Mouse (Mus musculus): ENCODE measurements around the gene Gm49661. TPM values are rescaled to one million over a fixed set of nuclear protein-coding genes. Genes with fewer than 3 reads are reported as not detected.

Gene Gm49661
- polyA plus RNA-seq, 1 experiment = not detected

- peaks cover 15% of the 10 kb centered on the region for H3K4me1 ChIP-seq (ENCODE audit: control insufficient read depth, insufficient read depth, low read length)
- no peak overlapping the region for H3K4me3 ChIP-seq (ENCODE audit: insufficient read depth, low read length)
- no peak overlapping the region for H3K27ac ChIP-seq (ENCODE audit: insufficient read depth, low read depth, low read length)
- TF ChIP-seq POLR2A (IDR thresholded peaks at IDR 0.05; ENCODE audit: borderline replicate concordance, low read depth, low read length) = no peak
- no peak for TF ChIP-seq CTCF (IDR thresholded peaks at IDR 0.05; ENCODE audit: low read depth, low read length)
These were observed 47.6 kb downstream of the Gm49661 start for GRCm38 (mm10) chr8:84921596-84921995.

DNA sequence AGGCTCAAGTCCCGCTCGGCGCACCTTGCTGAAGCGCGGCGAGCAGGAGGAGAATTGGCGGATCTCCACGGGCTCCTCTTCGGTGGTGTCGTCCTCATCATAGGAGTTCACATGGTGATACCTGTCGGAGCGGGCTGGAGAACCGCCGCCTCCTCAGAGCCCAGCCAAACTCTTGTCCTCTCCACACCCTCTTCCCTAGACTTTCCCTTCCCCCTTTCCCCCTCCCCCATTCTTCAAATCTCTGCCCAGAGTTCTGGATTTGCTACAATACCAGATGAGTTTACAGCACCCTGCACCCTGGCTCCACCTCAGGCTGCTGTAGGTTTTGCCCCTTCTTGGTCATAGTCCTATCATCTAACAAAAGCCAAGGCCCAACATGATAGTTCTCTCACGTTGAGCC is 50.6 kb downstream of the Gm49661 start:
- no peak overlapping the region for H3K27ac ChIP-seq (ENCODE audit: insufficient read depth, low read depth, low read length)
- H3K4me1 ChIP-seq (ENCODE audit: control insufficient read depth, insufficient read depth, low read length) = peaks cover 13% of the 10 kb centered on the region
- H3K4me3 ChIP-seq (ENCODE audit: insufficient read depth, low read length) = no peak overlapping the region
- no peak for TF ChIP-seq CTCF (IDR thresholded peaks at IDR 0.05; ENCODE audit: low read depth, low read length)
- no peak for TF ChIP-seq POLR2A (IDR thresholded peaks at IDR 0.05; ENCODE audit: borderline replicate concordance, low read depth, low read length)

DNA sequence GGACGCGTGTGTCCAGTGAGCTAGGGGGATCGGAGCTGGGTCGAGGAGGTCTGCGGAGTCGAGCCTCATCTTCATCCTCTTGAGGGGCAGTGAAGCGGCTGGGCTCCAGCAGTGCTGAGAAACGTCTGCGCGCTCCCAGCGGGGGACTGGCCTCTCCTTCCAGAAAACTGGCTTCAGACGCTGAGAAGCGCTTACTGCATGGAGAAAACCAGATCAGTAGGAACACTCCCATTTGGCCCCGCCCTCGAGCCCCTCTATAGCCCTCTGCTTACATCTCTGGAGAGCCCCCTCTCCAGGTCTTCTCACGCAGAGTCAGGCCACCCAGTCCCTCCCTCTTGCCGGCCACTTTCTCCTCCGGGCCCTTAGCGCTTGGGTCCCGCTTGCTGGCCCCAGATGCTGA is 51.5 kb downstream of the Gm49661 start:
- Histone ChIP-seq H3K4me1 (ENCODE audit: control insufficient read depth, insufficient read depth, low read length) (peaks cover 14% of the 10 kb centered on the region), H3K27ac (ENCODE audit: insufficient read depth, low read depth, low read length) (no peak overlapping the region), H3K4me3 (ENCODE audit: insufficient read depth, low read length) (no peak overlapping the region)
- TF ChIP-seq POLR2A (IDR thresholded peaks at IDR 0.05; ENCODE audit: borderline replicate concordance, low read depth, low read length) = no peak
- TF ChIP-seq CTCF (IDR thresholded peaks at IDR 0.05; ENCODE audit: low read depth, low read length) = no peak

Other genes starting within 250 kb of the Gm49661 start
- 1.0 and 1.1 TPM in 2 replicates for gene G430095P16Rik, start 246.4 kb downstream of the Gm49661 start, polyA plus RNA-seq (2012; ENCODE audit: insufficient read depth, insufficient read length, missing spikeins)
- gene Nfix, start 169.1 kb downstream of the Gm49661 start, polyA plus RNA-seq (2012; ENCODE audit: insufficient read depth, insufficient read length, missing spikeins) = 8.3 and 12.5 TPM in 2 replicates
- gene Dand5, start 146.6 kb downstream of the Gm49661 start, polyA plus RNA-seq (2012; ENCODE audit: insufficient read depth, insufficient read length, missing spikeins) = 3.3 and 5.4 TPM in 2 replicates
- gene Gadd45gip1, start 137.9 kb downstream of the Gm49661 start, polyA plus RNA-seq (2012; ENCODE audit: insufficient read depth, insufficient read length, missing spikeins) = 12.7 and 13.9 TPM in 2 replicates
- gene Rad23a, start 128.8 kb downstream of the Gm49661 start, polyA plus RNA-seq (2012; ENCODE audit: insufficient read depth, insufficient read length, missing spikeins) = 49.1 and 54.0 TPM in 2 replicates
- gene Calr, start 122.5 kb downstream of the Gm49661 start, polyA plus RNA-seq (2012; ENCODE audit: insufficient read depth, insufficient read length, missing spikeins) = 674 and 696 TPM in 2 replicates
- gene Farsa, start 112.4 kb downstream of the Gm49661 start, polyA plus RNA-seq (2012; ENCODE audit: insufficient read depth, insufficient read length, missing spikeins) = 23.1 and 30.5 TPM in 2 replicates
- 19.4 and 19.6 TPM in 2 replicates for gene Syce2, start 97.3 kb downstream of the Gm49661 start, polyA plus RNA-seq (2012; ENCODE audit: insufficient read depth, insufficient read length, missing spikeins)
- 13.4 and 17.6 TPM in 2 replicates for gene Gcdh, start 75.5 kb downstream of the Gm49661 start, polyA plus RNA-seq (2012; ENCODE audit: insufficient read depth, insufficient read length, missing spikeins)
- gene Klf1, start 67.5 kb downstream of the Gm49661 start, polyA plus RNA-seq (2012; ENCODE audit: insufficient read depth, insufficient read length, missing spikeins) = not detected in 2 replicates
- gene Dnase2a, start 60.9 kb downstream of the Gm49661 start, polyA plus RNA-seq (2012; ENCODE audit: insufficient read depth, insufficient read length, missing spikeins) = 109 and 119 TPM in 2 replicates
- gene Mast1, start 32.1 kb downstream of the Gm49661 start, polyA plus RNA-seq (2012; ENCODE audit: insufficient read depth, insufficient read length, missing spikeins) = 0.28 and 0.42 TPM in 2 replicates
- not detected in 2 replicates for gene Rtbdn, start 22.4 kb downstream of the Gm49661 start, polyA plus RNA-seq (2012; ENCODE audit: insufficient read depth, insufficient read length, missing spikeins)
- 267 and 279 TPM in 2 replicates for gene Prdx2, start 154 bp upstream of the Gm49661 start, polyA plus RNA-seq (2012; ENCODE audit: insufficient read depth, insufficient read length, missing spikeins)
- gene Rnaseh2a, start 334 bp upstream of the Gm49661 start, polyA plus RNA-seq (2012; ENCODE audit: insufficient read depth, insufficient read length, missing spikeins) = 39.8 and 40.7 TPM in 2 replicates
- 71.1 and 80.8 TPM in 2 replicates for gene Junb, start 9.3 kb upstream of the Gm49661 start, polyA plus RNA-seq (2012; ENCODE audit: insufficient read depth, insufficient read length, missing spikeins)
- 14.5 and 17.4 TPM in 2 replicates for gene Hook2, start 21.2 kb upstream of the Gm49661 start, polyA plus RNA-seq (2012; ENCODE audit: insufficient read depth, insufficient read length, missing spikeins)
- not detected in 2 replicates for gene Best2, start 45.1 kb upstream of the Gm49661 start, polyA plus RNA-seq (2012; ENCODE audit: insufficient read depth, insufficient read length, missing spikeins)
- gene Asna1, start 55.8 kb upstream of the Gm49661 start, polyA plus RNA-seq (2012; ENCODE audit: insufficient read depth, insufficient read length, missing spikeins) = 74.5 and 75.3 TPM in 2 replicates
- gene Trir, start 57.4 kb upstream of the Gm49661 start, polyA plus RNA-seq (2012; ENCODE audit: insufficient read depth, insufficient read length, missing spikeins) = 145 and 177 TPM in 2 replicates
- 34.0 and 44.4 TPM in 2 replicates for gene Tnpo2, start 67.5 kb upstream of the Gm49661 start, polyA plus RNA-seq (2012; ENCODE audit: insufficient read depth, insufficient read length, missing spikeins)
- 10.2 and 11.8 TPM in 2 replicates for gene Fbxw9, start 90.6 kb upstream of the Gm49661 start, polyA plus RNA-seq (2012; ENCODE audit: insufficient read depth, insufficient read length, missing spikeins)
- gene Gm5741, start 98.5 kb upstream of the Gm49661 start, polyA plus RNA-seq (2012; ENCODE audit: insufficient read depth, insufficient read length, missing spikeins) = not detected in 2 replicates
- 36.7 and 44.9 TPM in 2 replicates for gene Dhps, start 102.3 kb upstream of the Gm49661 start, polyA plus RNA-seq (2012; ENCODE audit: insufficient read depth, insufficient read length, missing spikeins)
- gene Wdr83os, start 111.3 kb upstream of the Gm49661 start, polyA plus RNA-seq (2012; ENCODE audit: insufficient read depth, insufficient read length, missing spikeins) = 90.2 and 113 TPM in 2 replicates
- gene Wdr83, start 111.9 kb upstream of the Gm49661 start, polyA plus RNA-seq (2012; ENCODE audit: insufficient read depth, insufficient read length, missing spikeins) = 22.6 and 27.3 TPM in 2 replicates
- 390 and 469 TPM in 2 replicates for gene Man2b1, start 113.8 kb upstream of the Gm49661 start, polyA plus RNA-seq (2012; ENCODE audit: insufficient read depth, insufficient read length, missing spikeins)
- 1.2 and 1.7 TPM in 2 replicates for gene Zfp791, start 153.7 kb upstream of the Gm49661 start, polyA plus RNA-seq (2012; ENCODE audit: insufficient read depth, insufficient read length, missing spikeins)
- gene Cks1brt, start 182.5 kb upstream of the Gm49661 start, polyA plus RNA-seq (2012; ENCODE audit: insufficient read depth, insufficient read length, missing spikeins) = not detected in 2 replicates

Measured in bone marrow macrophage, adult 2 months (primary cell).